Mouse (Mus musculus) lung, adult 2 months (tissue): ENCODE measurements around the gene Ppm1m. TPM values are rescaled to one million over a fixed set of nuclear protein-coding genes. Genes with fewer than 3 reads are reported as not detected.

ENCODE experiments used
- DNase-seq: peaks from one replicate; pipeline ENCODE4 v3.0.0; 2022
- H3K4me1 ChIP-seq: fragments of 200-500 bp; 2 replicates; pipeline ENCODE4 v1.6.1; 2011; ENCODE audit warnings: low read length; ENCODE audit not compliant: control insufficient read depth, insufficient read depth
- H3K4me3 ChIP-seq: fragments of 200-500 bp; replicated peaks from 2 replicates; pipeline ENCODE3; 2011; ENCODE audit warnings: low read depth, mild to moderate bottlenecking, control low read depth, low read length; ENCODE audit errors: extremely low read depth
- CTCF ChIP-seq: fragments of 200-500 bp; IDR thresholded peaks from 2 replicates; pipeline ENCODE4 v1.5.1; 2011; ENCODE audit warnings: mild to moderate bottlenecking, low read length, control low read depth; ENCODE audit not compliant: insufficient read depth
- POLR2A ChIP-seq: fragments of 200-500 bp; IDR thresholded peaks from 2 replicates; pipeline ENCODE4 v1.6.1; 2011; ENCODE audit warnings: low read depth, mild to moderate bottlenecking, control low read depth, low read length, borderline replicate concordance; ENCODE audit errors: extremely low read depth
- WGBS: fragments of 180-500 bp; shearing (Covaris S2); methylation state at CpG from one replicate; pipeline ENCODE4 v1.1.7; 2018; 5-methylcytosine and 5-hydroxymethylcytosine counted together
- polyA plus RNA-seq: library from polyadenylated mRNA; depleted of rRNA; stranded (reverse); fragments of >200 nt; gene quantifications from 2 replicates; pipeline ENCODE4 v1.2.3, GENCODE M21; 2012

The Ppm1m gene
- polyA plus RNA-seq, 1 experiment = 60.7 TPM

GRCm38 (mm10) chr9:106160426-106160825, 39.1 kb downstream of the Ppm1m start:
- 32% methylated on average over 5 of the region's 5 CpGs for WGBS
- TF ChIP-seq CTCF (no peak), POLR2A (no peak)
- Histone ChIP-seq H3K4me3 (peak overlapping the region; percentile 77), H3K4me1 (peaks cover 3% of the 10 kb centered on the region; the same call in 1 of the 2 replicates)
- DNase-seq = no peak

GRCm38 (mm10) chr9:106159784-106160301, 39.7 kb downstream of the Ppm1m start:
- peak; percentile 97 for DNase-seq
- H3K4me3 ChIP-seq = peak overlapping the region; percentile 77
- 1% methylated on average over 24 of the region's 24 CpGs for WGBS
- TF ChIP-seq CTCF (no peak), POLR2A (peak; percentile 86; the same call in 1 of the 2 replicates)
- H3K4me1 ChIP-seq = peaks cover 3% of the 10 kb centered on the region; the same call in 1 of the 2 replicates

DNA sequence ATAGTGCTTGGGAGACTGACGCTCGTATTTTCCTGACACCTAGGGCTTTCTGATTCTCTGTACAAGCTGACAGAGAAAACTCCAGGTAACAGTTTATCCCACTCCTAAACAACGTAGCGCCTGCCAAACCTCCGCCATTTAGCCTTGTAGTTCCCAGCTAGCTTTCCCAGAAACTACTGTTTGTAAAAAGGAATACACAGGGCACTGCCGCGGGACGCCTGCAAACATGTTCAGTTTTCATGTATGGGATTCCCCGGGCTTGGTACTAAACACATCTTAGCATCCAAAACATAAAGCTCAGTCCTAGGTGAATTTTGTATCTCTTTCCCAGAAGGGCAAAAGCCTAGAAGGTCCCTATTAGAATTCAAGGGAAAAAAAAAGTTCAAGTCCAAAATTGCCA, 40.3 kb downstream of the Ppm1m start:
- 83% methylated on average over 9 of the region's 9 CpGs for WGBS
- TF ChIP-seq POLR2A = no peak
- no peak overlapping the region for H3K4me3 ChIP-seq

GRCm38 (mm10) chr9:106158037-106158491, 41.5 kb downstream of the Ppm1m start, which contains the start of gene Glyctk:
TSS of gene Glyctk (minus strand) at chr9:106158138.
- WGBS = 73% methylated on average over 6 of the region's 6 CpGs
- DNase-seq = no peak
- H3K4me1 ChIP-seq = peaks cover 3% of the 10 kb centered on the region; the same call in 1 of the 2 replicates
- no peak within 1 kb of the TSS for H3K4me3 ChIP-seq
- TF ChIP-seq POLR2A (no peak), CTCF (no peak)

More for the DNA sequence above, 40.3 kb downstream of the Ppm1m start:
- no peak for DNase-seq
- peaks cover 3% of the 10 kb centered on the region; the same call in 1 of the 2 replicates for H3K4me1 ChIP-seq

GRCm38 (mm10) chr9:106157623-106157925, 42.0 kb downstream of the Ppm1m start:
- WGBS = 85% methylated on average over 10 of the region's 10 CpGs
- H3K4me1 ChIP-seq = peaks cover 3% of the 10 kb centered on the region; the same call in 1 of the 2 replicates
- H3K4me3 ChIP-seq = no peak overlapping the region
- DNase-seq = no peak
- TF ChIP-seq CTCF = no peak
- no peak for TF ChIP-seq POLR2A

GRCm38 (mm10) chr9:106156921-106157622, 42.5 kb downstream of the Ppm1m start:
- 80% methylated on average over 21 of the region's 21 CpGs for WGBS
- no peak for DNase-seq
- no peak overlapping the region for H3K4me3 ChIP-seq
- H3K4me1 ChIP-seq = peaks cover 3% of the 10 kb centered on the region; the same call in 1 of the 2 replicates
- TF ChIP-seq POLR2A = no peak
- no peak for TF ChIP-seq CTCF

DNA sequence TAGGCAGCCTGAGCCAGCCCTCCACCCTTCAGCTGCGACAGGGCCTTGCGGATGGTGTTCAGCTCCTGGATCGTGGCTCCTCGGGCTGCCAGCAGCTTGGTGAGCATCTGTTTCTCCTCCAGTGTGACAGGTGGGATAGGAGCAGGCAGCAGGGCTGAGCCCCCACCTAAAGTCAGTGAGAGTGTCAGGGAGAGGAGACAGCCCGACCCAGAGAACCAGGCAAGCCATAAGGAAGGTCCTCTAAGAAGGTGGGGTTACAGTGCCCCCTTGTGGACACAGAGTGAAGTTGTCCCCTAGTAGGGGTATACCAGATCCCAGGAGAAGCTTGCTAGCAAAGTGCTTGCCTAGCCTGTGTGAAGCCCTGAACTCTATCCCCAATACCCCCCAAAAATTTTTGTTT, 43.1 kb downstream of the Ppm1m start:
- no peak for DNase-seq
- Histone ChIP-seq H3K4me3 (no peak overlapping the region), H3K4me1 (peaks cover 3% of the 10 kb centered on the region; the same call in 1 of the 2 replicates)
- no peak for TF ChIP-seq POLR2A
- peak; percentile 22; the same call in 1 of the 2 replicates for TF ChIP-seq CTCF
- WGBS = 71% methylated on average over 5 of the region's 5 CpGs

DNA sequence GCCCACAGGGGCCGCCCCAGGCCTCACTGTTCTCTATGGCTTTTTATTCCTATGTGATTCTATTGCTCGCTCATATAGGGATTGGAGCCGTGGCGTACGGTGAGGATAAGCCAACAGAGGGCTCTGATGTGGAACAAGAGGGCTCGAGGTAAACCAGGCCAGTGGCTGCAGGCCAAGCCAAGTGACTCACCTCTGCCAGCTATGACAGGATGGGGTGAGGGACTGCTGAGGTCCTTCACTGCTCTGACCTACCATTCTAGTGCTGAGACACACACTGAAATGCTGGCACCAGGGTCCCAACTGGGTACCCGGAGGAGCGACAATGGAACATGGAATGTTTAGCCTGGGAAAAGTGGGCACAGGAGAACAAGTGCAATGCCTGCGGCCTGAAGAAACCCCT, 45.4 kb downstream of the Ppm1m start:
- TF ChIP-seq CTCF (no peak), POLR2A (no peak)
- H3K4me1 ChIP-seq = no peaks in the 10 kb centered on the region
- WGBS = 69% methylated on average over 9 of the region's 9 CpGs
- no peak for DNase-seq
- H3K4me3 ChIP-seq = no peak overlapping the region

DNA sequence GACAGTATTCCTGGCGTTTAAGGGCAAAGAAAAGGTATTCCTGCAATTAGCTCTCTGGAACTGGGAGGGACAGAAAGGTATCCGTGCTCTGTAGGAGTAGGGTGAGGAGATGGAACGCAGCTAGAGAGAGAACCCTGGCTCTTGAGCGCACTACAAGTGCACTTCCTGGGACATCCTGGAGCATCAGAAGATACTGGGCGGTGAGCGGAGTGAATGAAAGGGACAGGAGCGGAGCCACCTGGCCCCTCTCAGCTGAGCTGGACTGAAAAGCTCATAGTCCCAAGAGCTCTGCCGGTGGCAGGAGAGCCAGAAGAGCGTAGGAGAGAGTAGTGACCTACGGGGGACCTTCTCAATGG, 50.2 kb downstream of the Ppm1m start:
- 21% methylated on average over 10 of the region's 10 CpGs for WGBS
- no peaks in the 10 kb centered on the region; the same call in 1 of the 2 replicates for H3K4me1 ChIP-seq
- no peak for DNase-seq
- H3K4me3 ChIP-seq = no peak overlapping the region
- TF ChIP-seq POLR2A = no peak
- TF ChIP-seq CTCF = no peak
